Mouse (Mus musculus) bone marrow macrophage, adult 2 months (primary cell): Measurements from ENCODE around the gene Tctn1.

Source experiments
- CTCF ChIP-seq: IDR thresholded peaks from 2 replicates; pipeline ENCODE4 v1.5.1; 2012; ENCODE audit warnings: low read depth, mild to moderate bottlenecking, low read length, moderate library complexity
- POLR2A ChIP-seq: IDR thresholded peaks from 2 replicates; pipeline ENCODE4 v1.6.1; 2012; ENCODE audit warnings: mild to moderate bottlenecking, low read depth, low read length, borderline replicate concordance

DNA sequence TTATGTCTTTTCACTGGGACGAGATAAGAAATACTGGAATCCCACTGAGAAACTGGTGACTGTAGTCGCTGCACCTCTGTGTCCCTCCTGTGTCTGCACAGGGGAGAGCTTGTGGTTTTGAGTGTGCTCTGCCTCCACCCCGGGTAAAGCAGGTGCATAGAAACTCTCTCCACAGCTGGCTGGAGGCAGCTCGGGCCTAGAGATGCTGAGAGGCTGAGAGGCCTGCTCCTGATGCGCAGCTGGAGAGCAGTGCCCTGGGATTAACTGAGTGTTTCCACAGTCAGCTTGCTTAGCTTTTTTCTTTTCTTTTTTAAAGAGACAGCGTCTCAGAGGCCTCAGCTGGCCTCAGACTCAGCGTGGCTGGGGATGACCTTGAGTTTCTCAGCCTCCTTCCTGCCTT lies 47.4 kb upstream of the Tctn1 start:
- no peak for TF ChIP-seq POLR2A
- no peak for TF ChIP-seq CTCF
